Mouse (Mus musculus): ENCODE measurements at regions not wholly inside any gene's neighbourhood (a gene's known extent, or its start where the extent isn't known, plus 50 kb on each side); places are given as distances from the start of the nearest gene placed in this dataset.
A peak's percentile ranks its signal among the peaks of the same experiment; 100 is the strongest.

- no peak for DNase-seq (ENCODE audit: low read depth, low spot score)
These were observed 107.1 kb upstream of the Prok2 start for GRCm38 (mm10) chr6:99833323-99833722.

- DNase-seq (ENCODE audit: low read depth, low spot score), result no peak
These were observed 101.4 kb upstream of the Prok2 start for GRCm38 (mm10) chr6:99827625-99828024.

- DNase-seq (ENCODE audit: low read depth, low spot score), result no peak
These were observed 98.6 kb upstream of the Prok2 start for GRCm38 (mm10) chr6:99824808-99825207.

- DNase-seq (ENCODE audit: low read depth, low spot score), result no peak
These were observed 96.3 kb upstream of the Prok2 start for GRCm38 (mm10) chr6:99822471-99822870.

GRCm38 (mm10) chr6:99819255-99819929, 93.2 kb upstream of the Prok2 start:
- no peak for DNase-seq (ENCODE audit: low read depth, low spot score)

GRCm38 (mm10) chr6:99818486-99818885, 92.3 kb upstream of the Prok2 start:
- no peak for DNase-seq (ENCODE audit: low read depth, low spot score)

- peak; percentile 39 for DNase-seq (ENCODE audit: low read depth, low spot score)
These were observed 91.1 kb upstream of the Prok2 start for GRCm38 (mm10) chr6:99817245-99817644.

- DNase-seq (ENCODE audit: low read depth, low spot score), result no peak
These were observed 86.9 kb upstream of the Prok2 start for GRCm38 (mm10) chr6:99813102-99813501.

GRCm38 (mm10) chr6:99811842-99812241, 85.7 kb upstream of the Prok2 start:
- DNase-seq (ENCODE audit: low read depth, low spot score), result no peak

- peak; percentile 19 for DNase-seq (ENCODE audit: low read depth, low spot score)
These were observed 85.0 kb upstream of the Prok2 start for GRCm38 (mm10) chr6:99810974-99811798.

- no peak for DNase-seq (ENCODE audit: low read depth, low spot score)
These were observed 78.7 kb upstream of the Prok2 start for GRCm38 (mm10) chr6:99804905-99805245.

GRCm38 (mm10) chr6:99803983-99804904, 78.1 kb upstream of the Prok2 start:
- DNase-seq (ENCODE audit: low read depth, low spot score), result peak; percentile 92

GRCm38 (mm10) chr6:99800919-99801318, 74.7 kb upstream of the Prok2 start:
- DNase-seq (ENCODE audit: low read depth, low spot score), result no peak

GRCm38 (mm10) chr6:99800324-99800723, 74.1 kb upstream of the Prok2 start:
- DNase-seq (ENCODE audit: low read depth, low spot score), result peak; percentile 24

- DNase-seq (ENCODE audit: low read depth, low spot score), result no peak
These were observed 70.2 kb upstream of the Prok2 start for GRCm38 (mm10) chr6:99796390-99796789.

GRCm38 (mm10) chr6:99793546-99793945, 67.4 kb upstream of the Prok2 start:
- DNase-seq (ENCODE audit: low read depth, low spot score), result no peak

GRCm38 (mm10) chr6:99792353-99792752, 66.2 kb upstream of the Prok2 start:
- DNase-seq (ENCODE audit: low read depth, low spot score), result no peak

- no peak for DNase-seq (ENCODE audit: low read depth, low spot score)
These were observed 60.8 kb upstream of the Prok2 start for GRCm38 (mm10) chr6:99786977-99787376.

- DNase-seq (ENCODE audit: low read depth, low spot score), result no peak
These were observed 59.0 kb upstream of the Prok2 start for GRCm38 (mm10) chr6:99785212-99785611.

- DNase-seq (ENCODE audit: low read depth, low spot score), result no peak
These were observed 58.6 kb upstream of the Prok2 start for GRCm38 (mm10) chr6:99784804-99785203.

GRCm38 (mm10) chr6:99784285-99784684, 58.1 kb upstream of the Prok2 start:
- DNase-seq (ENCODE audit: low read depth, low spot score), result no peak

- peak; percentile 65 for DNase-seq (ENCODE audit: low read depth, low spot score)
These were observed 56.8 kb upstream of the Prok2 start for GRCm38 (mm10) chr6:99782996-99783395.

All from R1 (cell line).